Mouse (Mus musculus) pancreas, adult 10 weeks (tissue): ENCODE measurements around the gene Olfr441. TPM values are rescaled to one million over a fixed set of nuclear protein-coding genes. Genes with fewer than 3 reads are reported as not detected.

Experiments
- polyA plus RNA-seq: library from polyadenylated mRNA; stranded (reverse); fragments of 350-450 nt; fragmentation: Illumina TruSeq; extraction: RNeasy Lipid Tissue Mini Kit (QIAGEN cat#74804); gene quantifications from one replicate; pipeline ENCODE4 v1.2.3, GENCODE M21; 2015; ENCODE audit warnings: low read depth, low replicate concordance; ENCODE audit not compliant: insufficient read depth

Gene Olfr441
- not detected for polyA plus RNA-seq

DNA sequence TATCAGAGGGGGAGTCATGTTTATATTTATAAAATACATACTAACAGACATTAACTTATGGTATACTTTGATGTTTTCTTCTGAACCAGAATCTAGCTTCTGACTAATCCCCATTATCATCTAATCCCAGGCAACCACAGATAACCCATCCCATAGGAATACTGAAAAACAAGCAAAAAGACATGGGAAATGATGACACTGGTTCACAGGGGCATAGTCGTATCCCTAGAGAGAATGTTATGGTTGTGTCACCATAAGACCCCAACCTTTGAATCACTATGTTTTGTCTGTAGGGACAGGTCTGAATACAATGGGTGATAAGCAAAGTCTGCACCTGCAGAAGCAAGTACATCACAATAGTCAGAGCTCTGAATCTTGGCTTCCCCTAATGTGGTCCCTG is at the start of gene Olfr441:
Olfr441 (plus strand) TSS at position 301 of the 400 bp plus-strand sequence.

DNA sequence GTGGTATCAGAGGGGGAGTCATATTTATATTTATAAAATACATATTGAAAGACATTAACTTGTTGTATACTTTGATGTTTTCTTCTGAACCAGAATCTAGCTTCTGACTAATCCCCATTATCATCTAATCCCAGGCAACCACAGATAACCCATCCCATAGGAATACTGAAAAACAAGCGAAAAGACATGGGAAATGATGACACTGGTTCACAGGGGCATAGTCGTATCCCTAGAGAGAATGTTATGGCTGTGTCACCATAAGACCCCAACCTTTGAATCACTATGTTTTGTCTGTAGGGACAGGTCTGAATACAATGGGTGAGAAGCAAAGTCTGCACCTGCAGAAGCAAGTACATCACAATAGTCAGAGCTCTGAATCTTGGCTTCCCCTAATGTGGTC is 40.1 kb downstream of the Olfr441 start, which contains the start of gene Olfr237-ps1:
Olfr237-ps1 (plus strand) TSS at position 301 of the 400 bp plus-strand sequence.

DNA sequence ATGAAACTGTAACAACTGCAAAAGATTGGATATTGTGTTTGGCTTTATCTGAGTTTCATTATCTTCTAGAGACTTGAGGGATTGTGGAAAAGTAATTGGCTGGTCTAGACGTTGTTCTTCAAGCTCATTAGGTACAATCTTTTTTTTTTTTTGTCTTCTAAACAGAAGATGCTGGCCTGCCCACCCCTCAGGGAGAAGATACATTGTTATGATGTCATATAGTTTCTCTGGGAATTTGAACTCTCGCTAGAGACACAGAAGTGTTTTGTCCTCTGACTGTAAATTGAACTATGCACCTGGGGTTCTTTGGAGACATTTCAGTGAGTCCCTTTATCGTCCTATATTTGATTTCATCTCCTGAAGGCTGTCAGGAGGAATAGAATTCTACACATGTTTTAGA is 56.8 kb downstream of the Olfr441 start, which contains the start of gene Olfr437:
Olfr437 (plus strand) TSS at position 301 of the 400 bp plus-strand sequence.

Other genes with a start within 250 kb of the Olfr441 start
- not detected for gene Olfr448, start 215.9 kb upstream of the Olfr441 start, polyA plus RNA-seq
- gene Olfr447, start 197.5 kb upstream of the Olfr441 start, polyA plus RNA-seq: not detected
- gene Olfr446, start 185.0 kb upstream of the Olfr441 start, polyA plus RNA-seq: not detected
- gene Olfr444, start 157.3 kb upstream of the Olfr441 start, polyA plus RNA-seq: not detected
- not detected for gene Olfr237-ps1, start 40.2 kb downstream of the Olfr441 start, polyA plus RNA-seq
- not detected for gene Olfr437, start 56.9 kb downstream of the Olfr441 start, polyA plus RNA-seq
- gene Olfr13, start 65.8 kb downstream of the Olfr441 start, polyA plus RNA-seq: not detected
- not detected for gene Olfr435, start 90.8 kb downstream of the Olfr441 start, polyA plus RNA-seq
- gene Olfr434, start 106.7 kb downstream of the Olfr441 start, polyA plus RNA-seq: not detected
- not detected for gene Olfr47, start 125.2 kb downstream of the Olfr441 start, polyA plus RNA-seq
- gene Arhgef5, start 159.2 kb downstream of the Olfr441 start, polyA plus RNA-seq: 12.4 TPM
- gene Nobox, start 203.2 kb downstream of the Olfr441 start, polyA plus RNA-seq: not detected